Mouse (Mus musculus) G1E (cell line): ENCODE measurements around the gene Mcts2.

Source experiments
- CTCF ChIP-seq: IDR thresholded peaks from 2 replicates; pipeline ENCODE4 v1.5.1; 2012; ENCODE audit warnings: low read depth, low read length, inconsistent platforms, mixed read lengths
- GATA1 ChIP-seq: IDR thresholded peaks from 2 replicates; pipeline ENCODE4 v1.6.1; 2012; ENCODE audit warnings: borderline replicate concordance, low read length, inconsistent platforms, mixed read lengths
- GATA2 ChIP-seq: IDR thresholded peaks from 2 replicates; pipeline ENCODE4 v1.6.1; 2012; ENCODE audit warnings: low read depth, low read length, inconsistent platforms, borderline replicate concordance

- no peak for TF ChIP-seq CTCF
- no peak for TF ChIP-seq GATA2
- TF ChIP-seq GATA1 = no peak
Measured at GRCm38 (mm10) chr2:152670983-152671641, 15.7 kb upstream of the Mcts2 start.
